Mouse (Mus musculus) stomach, postnatal 0 days (tissue): ENCODE measurements at regions not wholly inside any gene's neighbourhood (a gene's known extent, or its start where the extent isn't known, plus 50 kb on each side); places are given as distances from the start of the nearest gene placed in this dataset.

Experiments
- CTCF ChIP-seq: IDR thresholded peaks from 2 replicates; pipeline ENCODE4 v1.5.1; 2016; ENCODE audit warnings: antibody characterized with exemption, low read depth, mild to moderate bottlenecking, moderate library complexity
- EP300 ChIP-seq: optimal IDR thresholded peaks from 2 replicates; pipeline ENCODE3; 2016; ENCODE audit warnings: antibody characterized with exemption

- TF ChIP-seq CTCF: no peak
- no peak for TF ChIP-seq EP300
Measured at GRCm38 (mm10) chr4:75589901-75590300, 311.8 kb upstream of the Dmac1 start.
